Mouse (Mus musculus) heart, postnatal 0 days (tissue): ENCODE measurements around the gene Rcn1.

Experiments
- CTCF ChIP-seq: IDR thresholded peaks from 2 replicates; pipeline ENCODE4 v1.5.1; 2016; ENCODE audit warnings: antibody characterized with exemption, control low read depth, low read depth
- EP300 ChIP-seq: IDR thresholded peaks from 2 replicates; pipeline ENCODE4 v1.6.1; 2016; ENCODE audit warnings: antibody characterized with exemption, low read depth

DNA sequence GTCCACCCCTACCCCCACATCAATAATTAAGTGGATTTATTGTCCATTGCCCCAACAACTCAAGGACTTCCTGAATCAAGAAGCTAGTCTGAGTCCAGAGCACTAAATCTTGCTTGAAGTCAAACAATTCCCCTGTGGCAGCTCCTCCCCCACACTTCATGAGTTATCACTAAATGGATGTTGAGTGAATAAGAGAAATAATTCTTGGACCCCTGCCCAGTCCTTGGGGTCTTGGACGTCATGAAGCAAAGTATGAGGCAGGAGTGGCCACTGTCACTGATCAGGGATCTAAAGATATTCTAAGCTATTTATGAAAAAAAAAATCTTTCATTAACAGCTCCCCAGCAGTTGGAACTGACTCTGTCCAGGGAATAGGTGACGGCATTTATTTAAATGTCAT is 6.6 kb downstream of the Rcn1 start:
- TF ChIP-seq EP300 (no peak), CTCF (no peak)
